Mouse (Mus musculus): ENCODE results near the gene Anxa6.

Anxa6 gene

GRCm38 (mm10) chr11:54929744-54930143 is 103.5 kb downstream of the Anxa6 start:
- in situ Hi-C loops (cut with MboI): loop anchor here (5.0 kb wide), 2 partner anchors 43 to 47 kb away; no protein-coding TSS in a partner anchor

GRCm38 (mm10) chr11:54929290-54929689 is 104.0 kb downstream of the Anxa6 start:
- in situ Hi-C loops (cut with MboI): loop anchor here (5.0 kb wide), 1 partner anchor 47 kb away; no protein-coding TSS in a partner anchor

Data from mature B cell (primary cell).